Mouse (Mus musculus): Measurements from ENCODE around the gene Vmn1r218.

GRCm38 (mm10) chr13:23133099-23133498 lies at the start of gene Vmn1r218:
- TF ChIP-seq CTCF (IDR thresholded peaks at IDR 0.05; ENCODE audit: control insufficient read depth, insufficient read depth, insufficient replicate concordance, low read depth, low read length) = no peak
- TF ChIP-seq POLR2A (IDR thresholded peaks at IDR 0.05; ENCODE audit: control insufficient read depth, low read depth, low read length) = no peak

Data from testis, adult 2 months (tissue).